Mouse (Mus musculus): ENCODE data around the gene Gm10670.
"Not testable (repeated sequence)": the region's sequence is repeated elsewhere in the genome, so short reads cannot be mapped to it uniquely, and the experiment has no call there.

DNA sequence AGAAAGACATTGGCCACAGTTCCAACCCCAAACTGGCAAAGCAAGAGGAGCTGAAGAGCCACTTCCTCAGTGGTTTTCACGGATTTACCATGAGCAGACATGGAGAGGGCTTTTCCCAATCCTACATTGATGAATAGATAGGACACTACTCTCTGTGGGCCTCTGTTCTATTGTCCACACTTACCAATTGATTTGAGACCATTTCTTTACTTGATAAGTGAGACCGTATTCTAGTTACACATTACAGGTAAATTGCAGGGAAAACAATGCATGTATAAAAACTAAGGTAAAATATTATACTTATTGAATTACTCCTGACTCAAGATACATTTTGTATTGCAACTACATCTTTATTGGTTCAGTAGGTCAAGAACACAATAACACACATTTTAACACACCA, 32.2 kb downstream of the Gm10670 start, which contains the start of gene Vmn1r101:
- not testable (repeated sequence) for TF ChIP-seq POLR2A (IDR thresholded peaks at IDR 0.05; ENCODE audit: borderline replicate concordance, extremely low read depth, insufficient read depth, insufficient read length, poor library complexity, severe bottlenecking); CTCF (IDR thresholded peaks at IDR 0.05; ENCODE audit: borderline replicate concordance, extremely low read depth, insufficient read depth, insufficient read length)
